Mouse (Mus musculus): ENCODE measurements at regions not wholly inside any gene's neighbourhood (a gene's known extent, or its start where the extent isn't known, plus 50 kb on each side); places are given as distances from the start of the nearest gene placed in this dataset.

- Histone ChIP-seq H3K4me1 (peaks cover 12% of the 10 kb centered on the region), H3K36me3 (no peaks in the 10 kb centered on the region), H3K27ac (no peak overlapping the region), H3K27me3 (ENCODE audit: low read depth, poor library complexity, severe bottlenecking) (peaks cover 21% of the 10 kb centered on the region; the same call in 1 of the 2 replicates), H3K4me3 (no peak overlapping the region), H3K9me3 (replicated peaks) (no peaks in the 10 kb centered on the region)
- DNase-seq (ENCODE audit: low spot score): no peak
- 61% methylated on average over 6 of the region's 6 CpGs for WGBS
Observed at GRCm38 (mm10) chr9:46511307-46511706, 191.5 kb upstream of the 4931429L15Rik start.

- Histone ChIP-seq H3K36me3 (no peaks in the 10 kb centered on the region), H3K9me3 (replicated peaks) (no peaks in the 10 kb centered on the region), H3K27ac (no peak overlapping the region), H3K4me1 (peaks cover 12% of the 10 kb centered on the region), H3K4me3 (no peak overlapping the region), H3K27me3 (ENCODE audit: low read depth, poor library complexity, severe bottlenecking) (peaks cover 21% of the 10 kb centered on the region; the same call in 1 of the 2 replicates)
- WGBS: 64% methylated on average over 5 of the region's 5 CpGs
- DNase-seq (ENCODE audit: low spot score): no peak
Observed at GRCm38 (mm10) chr9:46509896-46510295, 190.1 kb upstream of the 4931429L15Rik start.

- Histone ChIP-seq H3K36me3 (no peaks in the 10 kb centered on the region), H3K9me3 (replicated peaks) (no peaks in the 10 kb centered on the region)
- WGBS: 23% methylated on average over 5 of the region's 5 CpGs
Observed at GRCm38 (mm10) chr9:46509458-46509857, 189.7 kb upstream of the 4931429L15Rik start.

DNA sequence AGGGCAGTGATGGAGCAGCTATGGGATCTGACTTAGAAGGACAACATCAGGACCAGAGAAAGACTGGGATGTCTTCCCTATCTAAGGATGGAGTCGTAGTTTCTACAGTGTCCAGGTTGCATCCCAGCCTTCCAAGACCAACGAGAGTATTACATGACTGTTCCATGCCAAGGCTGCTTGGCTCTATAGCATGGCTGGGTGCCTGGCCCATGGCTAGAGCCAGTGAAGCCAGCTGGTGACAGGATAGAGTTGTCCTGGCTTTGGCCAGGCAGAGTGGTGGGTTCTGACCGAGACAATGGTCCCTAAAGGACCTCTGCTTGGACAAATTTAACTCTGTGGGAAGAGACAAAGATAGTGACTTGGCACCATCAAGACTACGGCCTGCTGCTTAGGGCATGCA lies 187.2 kb upstream of the 4931429L15Rik start:
- H3K27ac ChIP-seq: no peak overlapping the region
- no peak for DNase-seq (ENCODE audit: low spot score)
- H3K9me3 ChIP-seq (replicated peaks): no peaks in the 10 kb centered on the region
- peaks cover 16% of the 10 kb centered on the region for H3K4me1 ChIP-seq
- no peaks in the 10 kb centered on the region for H3K36me3 ChIP-seq
- H3K4me3 ChIP-seq: no peak overlapping the region
- peaks cover 27% of the 10 kb centered on the region for H3K27me3 ChIP-seq (ENCODE audit: low read depth, poor library complexity, severe bottlenecking)
- WGBS: 91% methylated on average over 4 of the region's 4 CpGs

More at GRCm38 (mm10) chr9:46509458-46509857, 189.7 kb upstream of the 4931429L15Rik start:
- H3K27ac ChIP-seq: no peak overlapping the region
- peaks cover 16% of the 10 kb centered on the region for H3K4me1 ChIP-seq
- no peak for DNase-seq (ENCODE audit: low spot score)
- peaks cover 21% of the 10 kb centered on the region; the same call in 1 of the 2 replicates for H3K27me3 ChIP-seq (ENCODE audit: low read depth, poor library complexity, severe bottlenecking)
- no peak overlapping the region for H3K4me3 ChIP-seq

DNA sequence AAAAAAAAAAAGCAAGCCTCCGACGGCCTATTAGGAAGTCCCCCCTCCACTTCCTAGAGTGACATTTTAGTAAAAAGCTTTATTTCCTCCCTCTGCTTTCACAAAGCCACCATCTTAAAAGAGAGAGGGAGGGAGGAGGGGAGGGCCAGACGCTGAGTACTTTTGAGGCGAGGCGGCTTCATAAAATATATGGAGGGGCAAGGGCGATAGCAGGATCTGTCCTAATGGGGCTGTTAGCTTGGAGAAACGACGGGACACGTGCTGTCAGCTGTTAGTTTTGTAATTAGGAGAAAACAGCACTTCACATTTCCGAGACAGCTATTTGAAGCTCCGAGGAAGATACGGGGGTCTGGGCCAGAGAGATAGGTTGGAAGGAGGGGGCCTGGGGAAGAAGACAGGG lies 184.8 kb upstream of the 4931429L15Rik start:
- Histone ChIP-seq H3K4me3 (no peak overlapping the region), H3K9me3 (replicated peaks) (no peaks in the 10 kb centered on the region), H3K4me1 (0 out of 2 replicates have a peak, but pooled peaks cover 4% of the 10 kb centered on the region), H3K36me3 (no peaks in the 10 kb centered on the region), H3K27me3 (ENCODE audit: low read depth, poor library complexity, severe bottlenecking) (peaks cover 19% of the 10 kb centered on the region), H3K27ac (no peak overlapping the region)
- whole genome bisulfite sequencing: 53% methylated on average over 12 of the region's 12 CpGs
- DNase-seq (ENCODE audit: low spot score): no peak

- Histone ChIP-seq H3K4me3 (no peak overlapping the region), H3K36me3 (no peaks in the 10 kb centered on the region), H3K27ac (no peak overlapping the region), H3K9me3 (replicated peaks) (no peaks in the 10 kb centered on the region), H3K27me3 (ENCODE audit: low read depth, poor library complexity, severe bottlenecking) (peaks cover 19% of the 10 kb centered on the region), H3K4me1 (peaks cover 7% of the 10 kb centered on the region; the same call in 1 of the 2 replicates)
- DNase-seq (ENCODE audit: low spot score): no peak
- 75% methylated on average over 3 of the region's 3 CpGs for WGBS
Observed at GRCm38 (mm10) chr9:46504133-46504416, 184.3 kb upstream of the 4931429L15Rik start.

- Histone ChIP-seq H3K27ac (no peak overlapping the region), H3K4me3 (no peak overlapping the region), H3K9me3 (replicated peaks) (no peaks in the 10 kb centered on the region), H3K27me3 (ENCODE audit: low read depth, poor library complexity, severe bottlenecking) (peaks cover 19% of the 10 kb centered on the region), H3K4me1 (peaks cover 12% of the 10 kb centered on the region), H3K36me3 (no peaks in the 10 kb centered on the region)
- WGBS: 89% methylated on average over 8 of the region's 8 CpGs
- DNase-seq (ENCODE audit: low spot score): no peak
Observed at GRCm38 (mm10) chr9:46503321-46504132, 183.7 kb upstream of the 4931429L15Rik start.

GRCm38 (mm10) chr9:46499426-46499825 lies 179.6 kb upstream of the 4931429L15Rik start:
- Histone ChIP-seq H3K4me3 (no peak overlapping the region), H3K27me3 (ENCODE audit: low read depth, poor library complexity, severe bottlenecking) (peaks cover 39% of the 10 kb centered on the region), H3K9me3 (replicated peaks) (no peaks in the 10 kb centered on the region), H3K4me1 (peaks cover 17% of the 10 kb centered on the region), H3K36me3 (no peaks in the 10 kb centered on the region), H3K27ac (no peak overlapping the region)
- DNase-seq (ENCODE audit: low spot score): no peak
- WGBS: 20% methylated on average over 2 of the region's 2 CpGs

DNA sequence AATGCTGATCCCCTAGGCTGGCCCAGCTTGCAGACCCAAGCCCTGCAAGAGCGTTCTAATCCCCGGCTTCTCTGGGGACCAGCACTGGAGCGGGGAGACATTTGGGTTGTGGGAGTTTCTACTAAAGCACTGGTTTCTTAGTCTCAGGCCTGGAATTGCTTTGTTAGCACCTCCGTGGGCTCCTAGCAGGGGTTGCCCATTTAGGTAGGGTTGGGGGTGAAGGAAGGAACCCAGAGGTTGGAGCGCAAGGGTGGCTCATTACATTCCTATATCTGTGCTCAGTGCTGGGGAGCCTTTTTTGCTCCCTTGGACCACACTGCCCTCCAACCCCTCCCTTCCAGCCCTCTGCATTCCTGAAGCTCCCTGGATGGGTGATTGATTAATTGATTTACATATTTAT lies 179.1 kb upstream of the 4931429L15Rik start:
- Histone ChIP-seq H3K27ac (no peak overlapping the region), H3K4me1 (peaks cover 17% of the 10 kb centered on the region), H3K9me3 (replicated peaks) (no peaks in the 10 kb centered on the region), H3K27me3 (ENCODE audit: low read depth, poor library complexity, severe bottlenecking) (peaks cover 39% of the 10 kb centered on the region), H3K36me3 (no peaks in the 10 kb centered on the region), H3K4me3 (no peak overlapping the region)
- no peak for DNase-seq (ENCODE audit: low spot score)
- WGBS: 54% methylated on average over 5 of the region's 5 CpGs

- peaks cover 20% of the 10 kb centered on the region for H3K27me3 ChIP-seq (ENCODE audit: low read depth, poor library complexity, severe bottlenecking)
- H3K4me3 ChIP-seq: no peak overlapping the region
- H3K9me3 ChIP-seq (replicated peaks): no peaks in the 10 kb centered on the region
- no peak overlapping the region for H3K27ac ChIP-seq
- H3K36me3 ChIP-seq: no peaks in the 10 kb centered on the region
- peaks cover 17% of the 10 kb centered on the region for H3K4me1 ChIP-seq
- DNase-seq (ENCODE audit: low spot score): no peak
- 66% methylated on average over 6 of the region's 6 CpGs for WGBS
Observed at GRCm38 (mm10) chr9:46495276-46495675, 175.5 kb upstream of the 4931429L15Rik start.

DNA sequence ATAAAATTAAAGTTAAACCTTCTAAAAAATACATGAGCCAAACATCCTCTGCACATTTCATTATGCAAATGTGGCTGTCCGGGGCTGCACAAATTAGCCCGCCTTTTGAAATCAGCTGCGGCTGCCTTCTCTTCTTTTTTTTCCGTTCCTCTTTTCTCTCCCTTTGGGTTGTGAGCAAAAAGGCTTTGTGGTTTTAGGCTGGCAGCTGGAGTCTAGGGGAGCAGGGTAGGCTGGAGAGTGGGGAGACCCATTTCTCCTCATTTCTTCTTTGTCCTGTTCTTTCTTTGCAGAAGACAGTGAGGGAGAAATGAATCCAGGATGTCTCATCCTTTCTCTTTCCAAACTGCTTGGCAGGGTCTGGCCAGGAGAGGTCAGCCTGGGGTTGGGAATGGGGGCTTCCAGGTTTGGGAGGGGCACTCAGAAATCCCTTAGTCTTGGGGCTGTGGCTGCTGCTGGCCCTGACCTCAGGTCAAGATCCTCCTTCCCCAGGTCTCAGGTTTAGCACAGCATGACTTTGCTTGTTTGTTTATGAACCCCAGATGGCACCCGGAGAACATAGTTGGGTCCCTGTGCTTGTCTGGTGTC lies 163.2 kb upstream of the 4931429L15Rik start:
- no peaks in the 10 kb centered on the region for H3K36me3 ChIP-seq
- H3K4me1 ChIP-seq: peaks cover 37% of the 10 kb centered on the region
- H3K27me3 ChIP-seq (ENCODE audit: low read depth, poor library complexity, severe bottlenecking): peaks cover 10% of the 10 kb centered on the region; the same call in 1 of the 2 replicates
- H3K27ac ChIP-seq: no peak overlapping the region
- no peak overlapping the region for H3K4me3 ChIP-seq
- H3K9me3 ChIP-seq (replicated peaks): no peaks in the 10 kb centered on the region
- no peak for DNase-seq (ENCODE audit: low spot score)
- 72% methylated on average over 5 of the region's 5 CpGs for WGBS

DNA sequence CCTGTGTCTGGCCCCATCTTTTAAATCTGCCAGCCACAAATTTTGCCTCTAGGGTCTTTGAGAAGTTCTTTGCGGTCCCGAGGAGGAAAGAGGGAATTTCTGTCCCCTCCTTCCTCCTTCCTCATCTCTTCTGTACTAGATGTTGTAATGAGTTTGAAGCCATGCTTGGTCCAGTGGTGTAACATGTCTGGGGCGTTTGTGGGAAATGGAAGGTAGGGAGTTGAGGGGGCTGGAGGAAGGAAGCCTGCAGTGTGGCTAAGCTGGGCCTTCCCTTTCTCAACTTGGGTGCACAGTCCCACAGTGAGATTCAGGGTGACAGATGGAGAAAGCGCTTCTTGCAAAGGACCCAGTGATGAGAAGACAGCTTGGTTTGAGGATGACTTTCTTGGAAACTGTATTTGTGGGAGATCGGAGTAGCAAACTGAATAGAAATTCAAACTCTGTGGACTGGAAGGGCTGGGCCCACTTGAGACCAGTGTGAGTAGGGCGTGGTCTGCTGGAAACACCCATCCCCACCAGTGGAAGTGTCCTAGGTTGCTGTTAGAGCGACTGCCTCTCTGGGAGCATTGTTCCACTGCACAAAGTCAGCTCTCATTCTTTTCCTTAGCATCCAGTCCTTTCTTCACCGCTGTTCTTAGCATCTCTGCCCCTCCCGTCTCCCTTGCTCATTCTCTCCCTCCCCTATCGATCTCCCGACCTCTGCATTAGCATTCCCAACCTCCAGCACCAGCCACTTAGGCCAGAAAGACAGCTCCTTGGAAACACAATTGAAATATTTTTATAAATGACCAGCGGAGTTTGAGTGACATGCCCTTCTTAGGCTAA lies 162.5 kb upstream of the 4931429L15Rik start:
- Histone ChIP-seq H3K27ac (no peak overlapping the region), H3K4me3 (no peak overlapping the region), H3K36me3 (no peaks in the 10 kb centered on the region), H3K27me3 (ENCODE audit: low read depth, poor library complexity, severe bottlenecking) (peaks cover 17% of the 10 kb centered on the region; the same call in 1 of the 2 replicates), H3K4me1 (peaks cover 37% of the 10 kb centered on the region), H3K9me3 (replicated peaks) (no peaks in the 10 kb centered on the region)
- no peak for DNase-seq (ENCODE audit: low spot score)
- WGBS: 61% methylated on average over 12 of the region's 12 CpGs

GRCm38 (mm10) chr9:46481491-46481890 lies 161.7 kb upstream of the 4931429L15Rik start:
- Histone ChIP-seq H3K4me3 (no peak overlapping the region), H3K27me3 (ENCODE audit: low read depth, poor library complexity, severe bottlenecking) (peaks cover 22% of the 10 kb centered on the region; the same call in 1 of the 2 replicates), H3K36me3 (no peaks in the 10 kb centered on the region), H3K4me1 (peaks cover 39% of the 10 kb centered on the region), H3K9me3 (replicated peaks) (no peaks in the 10 kb centered on the region), H3K27ac (no peak overlapping the region)
- no peak for DNase-seq (ENCODE audit: low spot score)
- 51% methylated on average over 7 of the region's 7 CpGs for WGBS
